Mouse (Mus musculus) heart, adult 8-10 months (tissue): ENCODE results near the gene Pdcd11. TPM values are rescaled to one million over a fixed set of nuclear protein-coding genes. Genes with fewer than 3 reads are reported as not detected.
"Not testable (repeated sequence)": the region's sequence is repeated elsewhere in the genome, so short reads cannot be mapped to it uniquely, and the experiment has no call there.

ENCODE experiments used
- DNase-seq: peaks from one replicate; pipeline ENCODE4 v3.0.0; 2022; ENCODE audit warnings: low spot score
- total RNA-seq, 4 experiments: library from RNA; stranded (reverse); gene quantifications; 2 replicates each; pipeline ENCODE4 v1.2.4; 2022

Pdcd11 gene
- total RNA-seq, 4 experiments from 2014 or later, result 11.5 to 12.7 (median 12.0) TPM

DNA sequence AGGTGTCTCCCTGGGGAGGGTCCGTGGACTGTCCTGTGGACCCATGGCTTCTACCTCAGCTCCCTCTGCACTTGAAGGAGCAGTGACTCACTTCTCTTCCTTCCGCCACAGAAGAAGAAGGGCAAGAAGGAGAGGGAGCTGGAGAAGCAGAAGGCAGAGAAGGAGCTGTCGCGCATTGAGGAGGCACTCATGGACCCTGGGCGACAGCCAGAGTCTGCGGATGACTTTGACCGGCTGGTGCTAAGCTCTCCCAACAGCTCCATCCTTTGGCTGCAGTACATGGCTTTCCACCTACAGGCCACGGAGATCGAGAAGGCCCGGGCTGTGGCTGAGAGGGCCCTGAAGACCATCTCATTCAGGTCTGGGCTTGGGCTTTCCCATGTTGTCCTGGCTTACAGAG, 37.6 kb downstream of the Pdcd11 start:
- no peak for DNase-seq

DNA sequence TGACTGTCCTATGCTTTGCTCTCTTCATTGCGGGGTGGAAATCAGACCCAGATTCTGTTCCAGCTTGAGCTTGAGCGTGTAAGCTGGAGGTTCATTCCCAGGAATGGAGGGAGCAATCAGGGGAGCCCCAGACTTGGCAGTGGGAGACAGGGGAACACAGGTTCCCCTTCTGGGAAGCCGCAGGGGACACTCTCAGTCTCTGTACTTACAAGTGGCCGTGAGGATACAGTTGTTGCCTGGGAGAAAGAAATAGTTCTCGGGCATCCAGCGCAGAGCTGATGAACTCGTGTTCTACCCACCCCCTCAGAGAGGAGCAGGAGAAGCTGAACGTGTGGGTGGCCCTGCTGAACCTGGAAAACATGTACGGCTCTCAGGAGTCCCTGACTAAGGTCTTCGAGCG, 38.3 kb downstream of the Pdcd11 start:
- DNase-seq, result no peak

DNA sequence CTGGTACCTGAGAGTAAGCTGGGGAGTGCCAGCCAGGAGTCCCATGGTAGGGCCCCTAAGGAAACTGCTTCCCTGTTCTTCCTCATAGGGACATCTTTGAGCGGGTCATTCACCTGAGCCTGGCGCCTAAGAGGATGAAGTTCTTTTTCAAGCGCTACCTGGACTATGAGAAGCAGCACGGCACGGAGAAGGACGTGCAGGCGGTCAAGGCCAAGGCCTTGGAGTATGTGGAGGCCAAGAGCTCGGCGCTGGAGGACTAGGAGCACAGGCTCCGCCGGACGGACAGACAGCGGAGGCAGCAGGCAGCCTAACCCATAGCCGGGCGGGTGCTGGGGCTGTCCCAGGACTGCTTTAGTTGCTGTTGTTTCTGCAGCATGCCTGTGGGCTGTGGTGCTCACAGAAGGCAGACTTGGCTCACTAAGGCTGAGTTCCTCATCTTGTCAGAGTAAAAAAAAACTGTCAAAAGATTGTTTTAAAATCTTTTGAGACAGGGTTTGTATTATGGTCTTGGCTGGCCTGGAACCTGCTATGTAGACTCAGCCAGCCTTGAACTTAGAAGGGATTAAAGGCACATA, 40.1 kb downstream of the Pdcd11 start:
- DNase-seq, result no peak

DNA sequence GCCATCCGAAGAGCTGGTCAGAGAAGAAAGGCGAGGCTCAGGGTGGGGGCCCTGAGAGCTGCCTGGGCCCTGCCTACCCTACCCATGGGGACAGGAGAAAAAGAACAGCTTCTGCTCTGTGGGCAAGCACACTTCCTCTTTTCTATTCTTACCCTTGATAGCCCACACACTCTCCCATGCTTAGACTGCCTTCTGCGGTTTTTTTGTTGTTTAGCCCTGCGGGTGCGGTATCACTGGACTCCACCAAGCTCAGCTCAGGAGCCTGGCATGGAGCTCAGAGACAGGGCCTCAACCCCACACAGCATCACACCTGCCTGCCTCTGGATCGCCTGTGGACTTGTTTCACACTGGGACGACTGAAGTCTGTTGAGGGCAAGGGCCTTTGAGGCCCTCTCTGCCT, 42.6 kb downstream of the Pdcd11 start:
- DNase-seq, result peak; percentile 16

DNA sequence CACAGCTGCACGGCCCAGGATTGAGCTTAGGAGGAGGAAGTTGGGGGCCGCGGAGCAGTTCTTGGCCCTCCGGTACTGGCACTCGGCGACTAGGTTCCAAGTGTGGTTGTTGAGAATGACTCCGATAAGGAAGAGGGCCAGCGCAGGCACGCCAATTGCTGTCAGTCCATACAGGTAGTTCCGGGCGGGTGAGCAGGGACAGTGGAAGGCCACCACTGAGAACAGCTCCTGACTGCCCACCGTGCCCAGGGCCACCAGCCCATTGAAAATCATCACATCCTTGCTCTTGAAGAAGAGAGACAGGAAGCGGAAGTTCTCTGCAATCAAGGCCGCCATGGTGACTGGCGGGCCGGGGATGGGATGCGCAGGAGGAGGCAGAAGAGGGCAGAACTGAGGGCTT, 45.0 kb downstream of the Pdcd11 start:
- no peak for DNase-seq

DNA sequence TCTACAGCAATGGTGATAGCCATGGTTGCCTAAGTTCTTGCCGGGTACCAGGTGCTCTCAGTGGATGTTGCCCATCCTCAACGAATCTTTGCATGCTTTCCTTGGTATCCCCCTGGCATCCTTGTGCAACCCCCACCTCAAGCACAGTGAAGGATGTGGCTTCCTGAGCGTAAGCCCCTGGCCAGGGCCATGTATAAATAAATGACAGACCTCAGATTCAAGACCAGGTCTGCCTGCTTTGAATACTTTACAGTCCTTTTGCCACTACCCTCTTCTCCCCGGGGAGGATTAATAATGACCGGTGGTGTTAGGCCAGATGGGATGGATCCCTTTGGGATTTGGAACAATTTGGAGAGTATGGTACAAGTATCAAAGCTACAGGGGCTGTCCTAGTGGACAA, 45.6 kb downstream of the Pdcd11 start:
- DNase-seq, result no peak

DNA sequence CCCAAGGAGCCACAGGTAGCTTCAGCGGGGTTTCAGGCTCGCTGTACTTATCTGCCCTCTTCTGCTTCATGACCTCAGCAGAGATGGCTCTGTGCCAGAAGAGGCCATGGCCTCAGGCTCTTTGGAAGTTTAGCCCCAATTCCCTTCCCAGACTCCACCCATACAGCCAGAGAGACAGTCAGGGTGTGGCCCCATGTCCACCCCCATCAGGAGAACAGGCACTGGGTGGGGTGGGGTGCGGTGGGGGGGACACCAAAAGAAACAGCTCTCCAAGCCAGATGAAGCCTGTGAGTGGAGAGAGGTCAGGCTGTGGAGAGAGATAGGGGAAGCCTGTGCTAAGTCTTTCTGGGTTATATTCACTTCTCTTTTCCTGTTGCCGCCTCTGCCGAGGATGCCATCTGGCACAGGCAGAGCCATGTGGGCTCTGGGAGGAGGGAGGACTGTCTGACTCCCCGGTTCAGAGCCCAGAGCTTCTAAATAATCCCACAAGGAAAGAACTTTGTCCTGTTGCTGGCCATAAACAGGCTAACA, 46.5 kb downstream of the Pdcd11 start:
- peak; percentile 68 for DNase-seq

DNA sequence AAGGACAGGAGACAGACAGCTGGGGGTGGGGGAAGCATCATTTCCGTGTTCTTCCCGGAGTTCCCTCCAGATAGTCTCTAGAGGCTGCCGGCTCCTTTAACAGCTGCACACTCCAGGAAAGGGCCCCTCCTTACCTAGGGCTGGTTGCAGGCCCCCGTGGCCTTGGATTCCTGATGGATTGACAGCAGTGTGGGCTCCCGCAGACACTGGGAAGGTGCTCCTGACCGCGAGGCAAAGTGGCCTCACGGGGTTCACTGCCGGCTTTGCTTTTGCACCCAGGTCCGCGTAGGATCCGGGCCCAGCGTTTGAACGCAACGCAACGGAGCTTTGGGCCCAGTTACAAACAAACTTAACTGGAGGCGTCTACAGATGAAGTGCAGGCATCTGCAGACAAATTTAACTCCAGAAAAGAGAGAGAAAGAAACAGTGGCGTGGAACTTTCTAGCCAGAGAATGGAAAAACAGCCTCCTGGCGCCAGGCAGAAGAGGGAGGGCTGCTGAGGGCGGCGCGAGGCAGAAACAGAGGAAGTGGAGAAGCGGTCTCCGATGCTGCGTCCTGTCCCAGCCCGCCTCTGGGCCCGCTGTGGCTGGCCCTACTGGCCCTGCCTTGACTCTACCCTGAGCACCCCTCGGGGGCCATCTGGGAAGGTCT, 47.3 kb downstream of the Pdcd11 start, which contains the start of gene Calhm2:
TSS of gene Calhm2 (minus strand) at position 524 of the 651 bp plus-strand sequence.
- peak; percentile 63 for DNase-seq

DNA sequence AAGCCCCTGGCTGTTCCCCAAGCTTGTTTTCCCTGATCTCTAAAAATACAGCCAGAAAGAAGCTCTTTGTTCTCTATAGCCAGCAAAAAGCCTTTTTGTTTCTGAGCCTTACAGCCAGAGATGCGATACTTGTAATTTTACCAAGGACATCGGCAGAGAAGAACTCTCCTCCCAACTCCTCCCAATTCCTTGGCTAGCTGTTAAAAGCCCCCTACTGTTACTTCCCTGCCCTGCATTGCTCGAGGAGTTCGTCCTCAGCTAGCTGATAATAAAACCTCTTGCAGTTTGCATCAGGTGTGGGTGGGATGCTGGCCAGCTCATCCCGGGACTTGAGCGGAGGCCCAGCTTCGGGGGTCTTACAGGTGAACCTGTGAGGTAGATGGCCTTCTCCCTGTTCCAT, 49.0 kb downstream of the Pdcd11 start:
- not testable (repeated sequence) for DNase-seq

DNA sequence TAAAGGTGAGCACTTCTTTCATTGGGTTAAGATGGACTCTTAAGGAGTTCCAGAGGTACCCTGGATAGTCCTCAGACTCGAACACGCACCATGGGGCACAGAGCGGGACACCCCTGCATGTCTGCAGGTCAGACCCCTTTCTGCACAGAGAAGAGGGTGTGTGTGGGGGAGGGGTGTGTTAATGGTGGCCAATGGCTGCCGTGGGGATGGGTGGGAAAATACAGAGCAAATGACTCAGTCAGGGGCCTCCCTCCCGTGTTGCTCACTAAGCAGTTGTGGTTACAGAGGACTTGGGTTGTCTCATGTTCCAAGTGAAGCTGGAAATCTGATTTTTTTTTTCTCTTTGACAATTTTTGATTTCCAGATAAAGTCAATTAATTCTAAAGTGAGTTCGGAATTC, 51.9 kb downstream of the Pdcd11 start:
- no peak for DNase-seq

DNA sequence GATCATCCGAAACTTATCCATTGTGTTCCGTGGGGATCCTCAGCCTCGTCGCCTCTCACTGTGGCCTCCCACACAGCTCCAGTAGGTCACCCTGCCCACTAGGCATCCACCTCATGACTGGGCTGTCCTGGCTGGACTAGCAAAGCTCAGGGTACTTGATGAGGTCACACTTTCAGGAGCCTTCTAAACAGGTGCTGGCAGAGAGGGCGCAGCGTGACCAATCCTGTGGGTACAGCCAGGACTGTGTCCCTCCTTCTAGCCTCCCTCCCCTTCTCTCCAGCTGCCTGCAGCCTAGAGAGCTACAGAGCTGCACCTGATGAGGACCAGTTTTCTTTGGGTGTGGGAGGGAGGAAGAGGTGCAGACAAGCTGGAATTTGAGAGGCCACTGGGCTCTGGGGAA, 53.6 kb downstream of the Pdcd11 start, which contains the start of gene Calhm1:
TSS of gene Calhm1 (minus strand) at position 101 of the 400 bp plus-strand sequence.
- DNase-seq, result no peak

DNA sequence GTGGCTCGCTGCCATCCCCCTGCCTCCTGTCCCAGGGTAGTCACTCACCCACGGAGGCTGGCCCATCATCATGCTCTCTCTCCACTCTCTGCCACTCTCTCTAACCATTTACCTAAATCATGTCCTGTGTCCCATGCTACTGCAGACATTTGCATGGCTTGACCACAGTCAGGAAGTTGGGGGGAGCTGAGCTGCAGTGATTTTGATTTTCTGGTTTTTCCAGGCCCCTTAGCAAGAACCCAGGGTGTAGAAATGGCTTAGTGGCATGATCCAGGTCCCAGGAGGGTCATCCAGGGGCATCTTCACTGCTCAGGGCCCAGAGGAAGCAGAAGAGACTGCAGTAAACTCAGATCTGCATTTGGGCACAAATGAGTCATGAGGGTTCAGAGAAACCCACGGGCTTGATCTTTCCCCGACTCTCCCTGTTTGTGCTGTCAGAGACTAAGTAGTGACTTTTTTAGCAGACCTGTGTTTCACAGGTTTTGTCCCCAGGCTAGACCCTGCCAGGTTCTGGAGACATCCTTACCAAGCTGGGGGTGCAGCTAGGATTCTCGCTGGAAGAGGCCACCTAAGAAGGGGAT, 57.8 kb downstream of the Pdcd11 start:
- DNase-seq, result no peak

DNA sequence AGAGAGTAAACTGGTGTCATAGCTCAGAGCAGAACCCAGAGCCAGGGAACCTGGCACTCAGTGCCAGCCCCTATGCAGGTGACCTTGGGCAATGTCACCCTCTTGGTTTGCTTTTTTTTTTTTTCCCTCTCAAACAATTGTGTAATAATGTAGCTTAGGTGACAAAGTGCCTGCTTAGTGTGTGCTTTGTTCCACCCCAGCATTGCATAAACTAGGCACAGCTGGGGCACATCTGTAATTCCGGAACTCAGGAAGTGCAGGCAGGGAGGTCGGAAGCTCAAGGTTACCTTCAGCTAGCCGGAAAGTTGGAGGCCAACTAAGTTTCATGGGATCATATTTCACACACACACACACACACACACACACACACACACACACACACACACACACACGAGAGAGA, 59.3 kb downstream of the Pdcd11 start:
- no peak for DNase-seq

DNA sequence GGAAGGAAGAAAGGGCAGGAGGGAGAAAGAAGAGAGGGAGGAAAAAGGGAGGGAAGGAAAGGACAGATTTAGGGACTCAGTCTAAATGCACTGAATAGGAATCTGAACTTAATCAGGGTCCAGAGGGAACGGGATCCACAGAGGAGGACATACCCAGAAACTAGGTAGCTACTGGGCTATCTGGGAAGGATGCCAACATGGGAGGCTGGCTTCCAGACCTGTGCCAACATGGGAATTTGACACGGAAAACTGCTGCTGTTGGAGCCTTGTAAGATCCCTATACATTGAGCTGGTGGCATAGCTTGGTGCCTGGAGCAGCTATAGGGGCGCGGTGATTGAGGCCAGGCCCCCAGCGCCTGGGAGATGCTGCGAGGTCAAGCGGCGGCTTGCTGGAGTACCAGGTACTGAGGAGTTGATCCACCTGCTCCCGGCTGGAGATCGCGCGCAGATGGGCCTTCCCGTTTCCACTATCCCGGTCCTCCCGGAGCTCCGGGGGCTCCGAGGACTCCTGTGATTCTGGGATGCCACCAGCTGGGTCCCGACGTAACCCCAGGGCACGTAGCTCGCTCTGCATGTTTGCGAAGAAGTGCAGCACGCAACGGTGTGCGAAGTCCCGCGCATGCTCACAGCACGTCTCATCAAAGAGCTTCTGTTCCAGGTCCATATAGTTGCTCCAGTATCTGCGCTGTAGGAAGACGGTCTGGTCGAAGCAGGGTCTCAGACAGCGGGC, 60.9 kb downstream of the Pdcd11 start:
- DNase-seq, result no peak

DNA sequence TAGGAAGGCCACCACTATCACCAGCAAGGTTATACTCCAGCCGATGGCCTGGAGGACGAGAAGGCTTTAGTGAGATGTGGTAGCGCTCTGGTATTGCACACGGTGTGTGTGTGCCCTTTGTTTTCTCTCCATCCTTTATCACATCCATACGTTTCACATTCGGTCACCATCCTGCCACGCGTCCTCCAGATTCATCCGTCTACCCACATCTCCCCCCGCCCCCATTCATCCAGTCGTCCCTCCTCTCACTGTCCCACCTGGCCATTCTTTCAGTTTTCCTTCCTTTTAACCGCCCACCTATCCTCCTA, 61.4 kb downstream of the Pdcd11 start:
- DNase-seq, result no peak

DNA sequence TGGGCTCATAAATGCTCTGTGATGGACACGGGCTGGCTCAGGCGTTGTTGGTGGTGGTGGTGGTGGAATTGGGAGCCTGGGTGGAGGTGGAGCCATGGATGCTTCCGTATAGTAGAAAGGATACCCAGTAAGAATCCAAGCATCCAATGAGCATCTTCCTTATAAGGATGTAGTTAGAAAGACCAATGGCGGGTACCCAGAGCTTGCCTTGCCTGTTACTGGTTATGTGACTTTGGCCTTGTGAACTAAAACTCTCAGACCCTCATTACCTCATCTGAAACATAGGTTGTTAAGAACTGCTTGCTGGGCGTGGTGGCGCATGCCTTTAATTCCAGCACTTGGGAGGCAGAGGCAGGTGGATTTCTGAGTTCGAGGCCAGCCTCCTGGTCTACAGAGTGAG, 63.2 kb downstream of the Pdcd11 start:
- no peak for DNase-seq

DNA sequence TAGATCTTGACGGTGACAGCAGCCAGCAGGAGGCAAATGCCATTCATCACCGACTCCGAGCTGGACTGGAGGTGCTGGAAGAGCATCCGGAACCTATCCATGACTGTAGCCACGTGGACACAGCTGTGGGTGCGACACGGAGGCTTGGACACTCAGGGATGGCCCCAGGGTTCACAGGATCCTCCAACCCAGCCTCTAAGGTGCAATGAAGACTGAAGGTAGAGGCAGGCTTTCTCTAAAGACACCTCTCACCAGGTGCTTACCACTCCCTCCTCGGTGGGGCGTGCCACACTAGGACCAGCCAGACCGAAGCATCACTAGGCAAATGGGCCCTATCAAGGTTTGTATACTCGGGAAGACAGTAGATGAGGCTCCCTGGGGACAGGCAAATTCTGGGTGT, 67.1 kb downstream of the Pdcd11 start, which contains the start of gene Calhm3:
TSS of gene Calhm3 (minus strand) at position 101 of the 400 bp plus-strand sequence.
- no peak for DNase-seq

DNA sequence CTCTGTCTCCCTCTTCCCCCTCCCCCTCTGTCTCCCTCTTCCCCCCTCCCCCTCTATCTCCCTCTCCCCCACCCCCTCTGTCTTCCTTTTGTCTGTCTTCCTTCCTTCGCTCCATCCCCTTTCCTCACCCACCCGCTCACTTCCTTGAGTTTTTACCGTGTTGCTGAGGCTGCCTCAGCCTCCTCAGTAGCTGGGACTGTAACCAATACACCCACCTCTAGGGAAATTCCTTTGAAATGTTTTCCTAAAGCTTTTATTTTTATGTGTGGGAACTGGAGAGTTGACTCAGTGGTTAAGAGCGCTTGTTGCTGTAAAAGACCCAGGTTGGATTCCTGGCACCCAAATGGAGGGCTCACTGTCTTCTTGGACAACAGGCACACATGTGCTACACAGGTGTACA, 71.1 kb downstream of the Pdcd11 start:
- no peak for DNase-seq

DNA sequence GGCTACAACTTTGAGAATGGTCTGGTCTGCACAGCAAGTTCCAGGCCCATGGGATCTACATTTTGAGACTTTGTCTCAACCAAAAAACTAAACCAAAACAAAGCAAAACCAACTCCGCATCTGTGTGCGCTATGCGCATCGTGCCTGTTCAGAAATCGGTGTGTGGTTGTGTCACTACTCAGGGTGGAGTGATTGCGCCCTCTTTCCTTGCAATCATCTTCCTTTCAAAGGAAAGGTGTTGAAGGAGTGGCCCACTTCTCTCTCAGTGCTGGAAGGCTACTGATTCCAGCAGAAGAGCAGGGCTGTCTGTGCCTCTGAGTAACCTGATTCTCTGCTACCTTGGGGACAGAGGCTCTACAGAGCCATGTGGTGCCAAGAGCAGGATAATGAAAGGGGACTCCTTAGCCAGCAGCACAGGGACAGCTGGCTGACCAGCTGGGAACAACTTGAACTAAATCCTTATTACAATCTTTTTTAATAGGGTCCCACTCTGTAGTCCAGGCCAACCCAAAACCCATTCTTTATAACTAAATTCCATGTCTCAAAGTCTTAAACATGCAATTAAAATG, 72.7 kb downstream of the Pdcd11 start:
- DNase-seq, result no peak

DNA sequence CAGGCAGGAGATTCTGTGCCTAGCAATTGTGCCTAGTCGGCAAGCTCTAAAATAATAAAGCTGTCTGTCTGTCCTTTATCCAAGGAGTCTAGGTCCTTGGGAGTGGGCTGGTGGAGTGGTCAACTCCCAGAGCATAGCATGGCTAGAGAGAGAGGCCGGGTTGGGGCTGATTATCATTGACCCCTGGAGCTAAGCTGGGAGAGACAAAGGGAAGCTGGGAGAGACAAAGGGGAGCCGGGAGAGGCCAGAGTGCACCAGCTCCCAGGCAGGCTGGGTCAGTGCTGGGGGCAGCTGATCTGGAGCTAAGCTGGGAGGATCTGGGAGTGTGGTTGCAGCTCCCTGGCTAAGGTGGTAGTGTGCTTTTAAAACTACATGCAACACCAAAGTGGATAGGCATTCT, 76.2 kb downstream of the Pdcd11 start:
- no peak for DNase-seq

DNA sequence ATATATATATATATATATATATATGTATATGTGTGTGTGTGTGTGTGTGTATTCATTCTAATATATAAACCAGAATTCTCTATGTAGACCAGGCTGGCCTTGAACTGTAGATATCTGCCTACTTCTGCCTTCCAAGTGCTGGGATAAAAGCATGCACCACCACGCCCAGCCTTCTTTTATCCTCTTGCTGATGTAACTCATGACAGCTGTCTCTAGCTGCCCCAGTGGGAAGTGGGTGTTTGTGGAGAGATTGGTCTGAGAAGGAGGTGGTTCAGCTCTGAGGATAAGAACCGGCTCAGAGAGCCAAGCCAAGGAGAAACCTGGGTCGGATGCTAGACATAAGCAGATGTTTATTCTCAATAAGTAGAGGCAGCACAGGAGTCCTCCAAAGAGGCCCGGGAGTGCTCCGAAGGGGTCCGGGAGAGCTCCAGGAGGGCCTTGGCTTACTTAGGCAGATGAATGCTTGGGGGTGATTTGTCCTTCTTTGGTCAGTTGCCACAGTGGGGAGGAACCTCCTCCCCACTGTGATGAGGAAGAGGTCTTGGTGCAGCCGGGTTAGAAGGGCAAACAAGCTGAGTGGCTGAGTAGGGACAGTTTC, 77.1 kb downstream of the Pdcd11 start:
- DNase-seq, result no peak

DNA sequence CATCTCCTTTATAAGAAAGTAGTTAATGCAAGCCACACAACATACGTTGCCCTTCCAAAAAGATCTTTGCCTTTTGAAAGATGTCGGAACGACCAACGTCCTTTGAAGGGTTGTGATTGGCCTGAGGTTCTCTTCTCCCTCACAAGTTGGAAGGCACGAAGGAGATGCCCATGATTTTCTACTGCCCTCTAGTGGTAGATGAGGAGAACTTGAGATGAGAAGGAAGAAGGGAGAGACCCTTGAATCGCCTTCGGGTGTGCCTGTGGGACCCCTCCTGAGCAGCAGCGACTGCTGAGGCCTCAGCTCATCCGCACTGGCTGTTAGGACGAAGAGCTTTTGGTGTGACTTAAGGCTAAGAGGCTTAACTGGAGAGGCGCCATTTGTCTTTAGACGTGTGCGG, 77.7 kb downstream of the Pdcd11 start:
- peak; percentile 59 for DNase-seq
